Mouse (Mus musculus) MEL (cell line): Measurements from ENCODE around the gene Vps8. TPM values are rescaled to one million over a fixed set of nuclear protein-coding genes. Genes with fewer than 3 reads are reported as not detected.

Experiments used
- DNase-seq: peaks from one replicate; pipeline ENCODE4 v3.0.0; 2011; ENCODE audit warnings: low read depth, low spot score
- H3K27ac ChIP-seq: 2 replicates; pipeline ENCODE4 v1.5.1; 2012; ENCODE audit warnings: low read depth, mild to moderate bottlenecking, control low read depth, low read length, moderate library complexity; ENCODE audit not compliant: control insufficient read depth
- H3K27me3 ChIP-seq, 2 experiments: fragments of 150-350 bp in 1 of 2; sonication (generic) in 1 of 2; 2 replicates each; pipeline ENCODE4 v1.6.1; 2012; ENCODE audit warnings: low read length in 2 of 2, mild to moderate bottlenecking in 2 of 2, improper control_type of control experiment in 1 of 2, moderate library complexity in 1 of 2; ENCODE audit not compliant: insufficient read depth in 2 of 2, control insufficient read depth in 1 of 2
- H3K36me3 ChIP-seq, 2 experiments: 2 replicates each; pipeline ENCODE4 v1.6.1; 2012 to 2014; ENCODE audit warnings: low read length in 2 of 2, improper control_type of control experiment in 1 of 2, inconsistent platforms in 1 of 2, mild to moderate bottlenecking in 1 of 2; ENCODE audit not compliant: insufficient read depth in 2 of 2, control insufficient read depth in 1 of 2
- H3K4me1 ChIP-seq, 2 experiments: fragments of 150-350 bp in 1 of 2; sonication (generic) in 1 of 2; 2 replicates each; pipeline ENCODE4 v1.6.1; 2012; ENCODE audit warnings: low read length in 2 of 2, improper control_type of control experiment in 1 of 2, mild to moderate bottlenecking in 1 of 2; ENCODE audit not compliant: insufficient read depth in 2 of 2, control insufficient read depth in 1 of 2
- H3K4me3 ChIP-seq, 2 experiments: fragments of 150-350 bp in 1 of 2; sonication (generic) in 1 of 2; 2 replicates each; pipeline ENCODE4 v1.5.1; 2012; ENCODE audit warnings: low read depth in 2 of 2, low read length in 2 of 2, mild to moderate bottlenecking in 2 of 2, moderate library complexity in 2 of 2, control low read depth in 1 of 2, improper control_type of control experiment in 1 of 2; ENCODE audit not compliant: control insufficient read depth in 1 of 2, insufficient read depth in 1 of 2
- H3K79me2 ChIP-seq: 2 replicates; pipeline ENCODE4 v1.6.1; 2012; ENCODE audit warnings: mild to moderate bottlenecking, low read length, moderate library complexity; ENCODE audit not compliant: control insufficient read depth, poor library complexity, insufficient read depth
- H3K9ac ChIP-seq: 2 replicates; pipeline ENCODE4 v1.6.1; 2012; ENCODE audit warnings: low read depth, mild to moderate bottlenecking, control low read depth, low read length, moderate library complexity; ENCODE audit not compliant: control insufficient read depth, poor library complexity, severe bottlenecking
- H3K9me3 ChIP-seq: fragments of 150-350 bp; sonication (generic); replicated peaks from 2 replicates; pipeline ENCODE4 v1.6.1; 2012; ENCODE audit warnings: mild to moderate bottlenecking, low read length, improper control_type of control experiment, moderate library complexity; ENCODE audit not compliant: insufficient read depth
- BHLHE40 ChIP-seq: IDR thresholded peaks from 2 replicates; pipeline ENCODE4 v1.6.1; 2012; ENCODE audit warnings: low read depth, mild to moderate bottlenecking, inconsistent platforms, low read length, improper control_type of control experiment, borderline replicate concordance
- CTCF ChIP-seq, 3 experiments: IDR thresholded peaks in 2 of 3; conservative IDR thresholded peaks in 1 of 3; 2 replicates each; pipeline ENCODE4 v1.5.1; 2011 to 2012; ENCODE audit warnings: low read length in 3 of 3, low read depth in 2 of 3, mild to moderate bottlenecking in 2 of 3, improper control_type of control experiment in 1 of 3, inconsistent platforms in 1 of 3, mixed read lengths in 1 of 3, moderate library complexity in 1 of 3; ENCODE audit not compliant: control insufficient read depth in 1 of 3, insufficient read depth in 1 of 3, poor library complexity in 1 of 3, severe bottlenecking in 1 of 3
- ELF1 ChIP-seq: IDR thresholded peaks from 2 replicates; pipeline ENCODE4 v1.6.1; 2014; ENCODE audit warnings: low read depth, mild to moderate bottlenecking, inconsistent platforms, low read length, improper control_type of control experiment, moderate library complexity
- EP300 ChIP-seq, 2 experiments: IDR thresholded peaks; 2 replicates each; pipeline ENCODE4 v1.6.1; 2011; ENCODE audit warnings: improper control_type of control experiment in 2 of 2, low read length in 2 of 2, low read depth in 1 of 2, mild to moderate bottlenecking in 1 of 2
- ETS1 ChIP-seq: IDR thresholded peaks from 2 replicates; pipeline ENCODE4 v1.6.1; 2012; ENCODE audit warnings: low read depth, mild to moderate bottlenecking, inconsistent platforms, low read length, improper control_type of control experiment, moderate library complexity
- KAT2A ChIP-seq: conservative IDR thresholded peaks from 2 replicates; pipeline ENCODE4 v1.6.1; 2012; ENCODE audit warnings: low read depth, low read length, improper control_type of control experiment, inconsistent platforms
- MAFK ChIP-seq: IDR thresholded peaks from 2 replicates; pipeline ENCODE4 v1.6.1; 2011; ENCODE audit warnings: low read depth, mild to moderate bottlenecking, low read length, improper control_type of control experiment, borderline replicate concordance
- MAX ChIP-seq: IDR thresholded peaks from 2 replicates; pipeline ENCODE4 v1.6.1; 2011; ENCODE audit warnings: low read length, improper control_type of control experiment
- MAZ ChIP-seq: IDR thresholded peaks from 2 replicates; pipeline ENCODE4 v1.6.1; 2012; ENCODE audit warnings: low read depth, mild to moderate bottlenecking, inconsistent platforms, low read length, improper control_type of control experiment
- MYB ChIP-seq: IDR thresholded peaks from 2 replicates; pipeline ENCODE4 v1.6.1; 2011; ENCODE audit warnings: mild to moderate bottlenecking, low read depth, low read length, improper control_type of control experiment
- NELFE ChIP-seq: IDR thresholded peaks from 2 replicates; pipeline ENCODE4 v1.6.1; 2011; ENCODE audit warnings: low read depth, low read length, improper control_type of control experiment
- NRF1 ChIP-seq: IDR thresholded peaks from 2 replicates; pipeline ENCODE4 v1.6.1; 2014; ENCODE audit warnings: low read depth, mild to moderate bottlenecking, inconsistent platforms, low read length, improper control_type of control experiment, moderate library complexity; ENCODE audit not compliant: poor library complexity, insufficient read depth, severe bottlenecking
- POLR2AphosphoS5 ChIP-seq: IDR thresholded peaks from 2 replicates; pipeline ENCODE4 v1.6.1; 2012; ENCODE audit warnings: low read depth, borderline replicate concordance, mild to moderate bottlenecking, inconsistent platforms, low read length, moderate library complexity, mixed read lengths
- RAD21 ChIP-seq: IDR thresholded peaks from 2 replicates; pipeline ENCODE4 v1.6.1; 2011; ENCODE audit warnings: mild to moderate bottlenecking, low read depth, low read length, improper control_type of control experiment
- RCOR1 ChIP-seq: IDR thresholded peaks from 2 replicates; pipeline ENCODE4 v1.6.1; 2012; ENCODE audit warnings: low read depth, mild to moderate bottlenecking, inconsistent platforms, low read length, improper control_type of control experiment
- TAL1 ChIP-seq: IDR thresholded peaks from 2 replicates; pipeline ENCODE4 v1.6.1; 2012; ENCODE audit warnings: mild to moderate bottlenecking, inconsistent platforms, low read length, moderate library complexity, mixed read lengths
- TBP ChIP-seq: IDR thresholded peaks from 2 replicates; pipeline ENCODE4 v1.8.0; 2011; ENCODE audit warnings: low read depth, low read length, improper control_type of control experiment
- UBTF ChIP-seq: IDR thresholded peaks from 2 replicates; pipeline ENCODE4 v1.6.1; 2012; ENCODE audit warnings: low read depth, mild to moderate bottlenecking, inconsistent platforms, low read length, improper control_type of control experiment, moderate library complexity, borderline replicate concordance; ENCODE audit not compliant: insufficient read depth
- ZC3H11A ChIP-seq: IDR thresholded peaks from 2 replicates; pipeline ENCODE4 v1.6.1; 2012; ENCODE audit warnings: low read depth, mild to moderate bottlenecking, inconsistent platforms, low read length, improper control_type of control experiment
- polyA plus RNA-seq, 2 experiments: library from polyadenylated mRNA; stranded (reverse) in 1 of 2; unstranded in 1 of 2; fragments of >175 nt in 1 of 2; fragments of >200 nt in 1 of 2; gene quantifications; 2 replicates each; pipeline versions ENCODE4 v1.2.1 to v1.2.4; 2012; ENCODE audit warnings: low replicate concordance in 2 of 2, low read depth in 1 of 2; ENCODE audit not compliant: insufficient read length in 2 of 2, insufficient read depth in 1 of 2, missing spikeins in 1 of 2
- total RNA-seq: library from RNA; depleted of rRNA; stranded (reverse); fragments of 300-350 nt; gene quantifications from 2 replicates; pipeline ENCODE4 v1.2.3, GENCODE M21; 2012

The Vps8 gene
- total and polyA plus RNA-seq, 3 experiments = 10.5 to 14.0 TPM; not detected in 1

DNA sequence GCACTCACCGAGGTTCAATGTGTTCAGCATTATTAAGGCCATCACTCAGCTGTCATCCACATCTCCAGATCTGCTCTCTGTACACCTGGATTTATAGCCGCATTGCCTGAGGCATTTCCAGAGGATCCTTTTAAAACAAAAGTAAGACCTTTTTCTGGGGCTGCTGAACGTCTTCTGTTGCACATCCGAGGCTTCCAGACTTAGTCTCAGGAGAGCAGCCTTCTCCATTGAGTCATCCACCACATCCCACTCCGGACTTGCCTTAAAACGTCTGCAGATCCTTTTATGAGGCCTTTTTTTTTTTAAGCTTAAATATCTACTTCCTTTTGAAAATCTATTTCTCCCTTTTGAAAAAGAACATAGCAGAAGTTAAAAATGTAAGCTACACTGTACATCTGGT lies 172.6 kb downstream of the Vps8 start:
- no peak for DNase-seq
- no peaks in the 10 kb centered on the region for H3K27me3 ChIP-seq
- TF ChIP-seq KAT2A (no peak), MAX (no peak), MAFK (no peak)
- no peak overlapping the region for H3K4me3 ChIP-seq
- no peak overlapping the region for H3K9ac ChIP-seq
- no peaks in the 10 kb centered on the region for H3K36me3 ChIP-seq
- H3K79me2 ChIP-seq = no peaks in the 10 kb centered on the region
- no peaks in the 10 kb centered on the region for H3K9me3 ChIP-seq
- no peak overlapping the region for H3K27ac ChIP-seq
- no peaks in the 10 kb centered on the region for H3K4me1 ChIP-seq

DNA sequence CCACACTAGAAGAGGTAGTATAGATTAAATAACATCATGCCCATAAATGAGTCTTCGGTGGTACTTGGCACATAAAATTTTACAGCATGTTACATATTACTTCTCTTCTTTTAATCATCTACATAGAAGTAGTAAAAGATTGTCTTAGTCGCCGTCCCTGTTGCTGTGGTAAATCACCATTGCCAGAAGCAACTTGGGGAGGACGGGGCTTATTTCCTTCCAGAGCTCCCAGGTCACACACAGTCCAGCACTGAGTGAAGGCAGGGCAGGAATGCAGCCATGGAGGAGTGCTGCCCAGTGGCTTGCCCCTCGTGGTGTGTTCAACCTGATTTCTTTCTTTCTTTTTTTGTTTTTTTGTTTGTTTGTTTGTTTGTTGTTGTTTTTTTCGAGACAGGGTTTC lies 181.4 kb downstream of the Vps8 start:
- no peak for TF ChIP-seq KAT2A
- no peak for TF ChIP-seq EP300 (IDR thresholded peaks at IDR 0.05; ENCODE audit: low read depth in 1 of 2, low read length in 2 of 2)
- no peak for TF ChIP-seq TAL1
- no peak for TF ChIP-seq CTCF (IDR thresholded peaks at IDR 0.05 in 2 of 3, conservative IDR thresholded peaks at IDR 0.05 in 1 of 3; ENCODE audit: control insufficient read depth in 1 of 3, insufficient read depth in 1 of 3, low read depth in 2 of 3, low read length in 3 of 3, poor library complexity in 1 of 3, severe bottlenecking in 1 of 3)
- no peak for TF ChIP-seq NELFE
- TF ChIP-seq TBP = no peak
- Histone ChIP-seq H3K36me3 (peaks cover 0 to 7% of the 10 kb centered on the region in 2 experiments; a peak in 2 of 4 replicates), H3K79me2 (no peaks in the 10 kb centered on the region), H3K27ac (no peak overlapping the region), H3K9me3 (no peaks in the 10 kb centered on the region), H3K4me3 (no peak overlapping the region), H3K27me3 (no peaks in the 10 kb centered on the region), H3K9ac (no peak overlapping the region), H3K4me1 (peaks cover 0 to 2% of the 10 kb centered on the region in 2 experiments; a peak in 3 of 4 replicates)
- no peak for DNase-seq

DNA sequence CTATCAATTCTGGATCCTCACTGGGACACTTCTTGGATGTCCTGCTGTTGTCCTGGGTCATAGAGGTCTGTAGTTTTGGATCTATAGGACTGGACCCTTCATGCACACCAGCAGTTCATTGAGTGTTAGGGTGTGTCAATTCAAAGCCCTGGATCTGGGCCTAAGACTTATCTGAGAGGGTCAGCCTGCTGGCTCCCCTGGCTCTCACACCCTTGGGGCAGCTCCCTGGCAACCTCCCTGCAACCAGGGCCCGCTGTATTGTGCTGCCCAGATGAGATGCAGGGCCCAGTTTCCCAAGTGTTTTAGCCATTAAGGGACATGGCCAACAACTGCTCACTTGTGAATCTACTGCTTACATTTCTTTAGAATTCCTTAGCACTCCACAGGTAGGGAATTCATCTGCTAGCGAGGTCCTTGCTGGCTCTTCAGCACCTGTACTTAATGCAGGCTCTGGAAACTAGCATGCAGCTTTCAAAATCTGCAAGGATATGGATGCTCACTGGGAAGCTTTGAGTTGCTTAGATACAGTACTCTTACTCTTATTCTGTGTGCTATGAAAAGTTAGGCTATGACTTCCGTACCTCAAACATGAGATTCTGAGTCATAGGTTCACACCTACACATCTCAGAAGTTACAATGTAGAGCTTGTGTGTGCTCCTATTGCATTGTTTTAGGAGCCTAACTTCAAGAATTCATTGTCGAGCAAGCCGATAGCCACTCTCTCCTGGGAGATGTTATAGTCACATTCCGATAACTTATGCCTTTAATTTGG lies 183.5 kb downstream of the Vps8 start:
- Histone ChIP-seq H3K79me2 (no peaks in the 10 kb centered on the region), H3K36me3 (peaks cover 0 to 7% of the 10 kb centered on the region in 2 experiments; a peak in 2 of 4 replicates), H3K4me1 (peaks cover 0 to 2% of the 10 kb centered on the region in 2 experiments; a peak in 3 of 4 replicates), H3K9me3 (no peaks in the 10 kb centered on the region), H3K9ac (no peak overlapping the region)
- TF ChIP-seq MAZ (no peak), BHLHE40 (no peak), POLR2AphosphoS5 (no peak), UBTF (no peak), NELFE (no peak), RCOR1 (no peak), ZC3H11A (no peak), TAL1 (no peak), NRF1 (no peak), ETS1 (no peak), RAD21 (no peak), MYB (no peak), ELF1 (no peak)
- TF ChIP-seq, all 39 proteins: peak for 0
- Histone ChIP-seq H3K27ac (no peak overlapping the region), H3K4me3 (no peak overlapping the region), H3K27me3 (no peaks in the 10 kb centered on the region)
- no peak for DNase-seq
